Mouse (Mus musculus) right cerebral cortex, postnatal 36 days (tissue): Measurements from ENCODE around the gene Lemd2.

Experiments used
- DNase-seq, 2 experiments: peaks; one replicate each; pipeline ENCODE4 v3.0.0; 2022; ENCODE audit warnings: low spot score in 2 of 2, mixed read lengths in 1 of 2

Lemd2 gene

DNA sequence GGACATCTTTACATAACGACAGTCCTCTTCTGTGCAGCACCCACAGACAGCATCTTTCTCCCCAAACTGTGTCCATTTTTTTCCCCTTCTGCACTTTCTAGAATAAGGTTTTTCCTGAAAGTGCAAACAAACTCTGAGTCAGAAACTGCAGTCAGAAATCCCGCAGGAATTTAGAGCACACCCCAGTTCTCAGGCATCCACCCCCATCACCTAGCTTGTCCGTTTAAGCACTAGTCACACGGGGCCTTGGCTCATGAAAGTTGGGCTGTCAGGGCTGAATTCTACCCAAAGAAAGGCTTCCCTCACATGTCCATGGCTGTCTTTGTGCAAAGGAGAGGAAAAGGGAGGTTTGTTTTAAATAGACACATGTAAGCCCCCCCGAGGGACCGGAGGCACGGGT lies 23.0 kb upstream of the Lemd2 start:
- DNase-seq, result no peak

DNA sequence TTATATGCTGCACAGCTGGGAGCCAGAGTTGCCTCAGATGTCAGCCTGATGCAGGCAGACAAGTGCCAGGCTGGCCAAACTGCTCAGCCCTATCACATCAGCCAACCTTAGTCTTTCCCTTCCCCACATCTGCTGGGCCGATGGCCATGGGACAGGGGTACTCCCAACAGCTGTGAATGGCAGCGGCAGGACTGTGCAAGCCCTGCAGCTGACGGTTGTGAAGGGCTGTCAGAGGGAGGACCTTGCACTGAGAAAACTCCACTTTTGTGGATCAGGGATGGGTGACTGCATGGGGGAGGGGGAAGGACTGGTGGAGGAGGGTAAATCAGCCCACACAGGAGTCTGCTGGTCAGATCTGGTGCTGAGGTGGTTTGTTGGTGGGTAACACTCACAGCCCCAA lies 22.4 kb upstream of the Lemd2 start:
- DNase-seq, result no peak

- no peak for DNase-seq
These were observed 21.5 kb upstream of the Lemd2 start for GRCm38 (mm10) chr17:27225801-27226200.

DNA sequence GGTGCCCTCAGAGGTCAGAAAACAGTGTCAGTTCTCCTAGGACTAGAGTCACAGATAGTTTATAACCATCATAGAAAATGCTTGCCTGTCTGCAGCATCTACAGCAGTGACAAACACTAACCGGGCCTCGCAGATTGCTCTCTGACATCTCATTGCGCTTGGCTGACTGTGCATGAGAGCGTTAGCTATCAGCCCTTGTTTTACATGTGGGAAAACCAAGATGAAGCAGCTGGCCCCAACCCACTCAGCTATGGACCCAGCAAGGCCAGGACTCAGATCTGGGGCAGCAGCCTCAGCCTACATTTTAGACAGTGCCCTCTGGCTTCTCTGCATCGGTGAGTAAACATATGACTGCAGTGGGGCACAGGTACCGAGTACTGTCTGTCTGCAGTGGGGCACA lies 19.6 kb upstream of the Lemd2 start:
- no peak for DNase-seq

DNA sequence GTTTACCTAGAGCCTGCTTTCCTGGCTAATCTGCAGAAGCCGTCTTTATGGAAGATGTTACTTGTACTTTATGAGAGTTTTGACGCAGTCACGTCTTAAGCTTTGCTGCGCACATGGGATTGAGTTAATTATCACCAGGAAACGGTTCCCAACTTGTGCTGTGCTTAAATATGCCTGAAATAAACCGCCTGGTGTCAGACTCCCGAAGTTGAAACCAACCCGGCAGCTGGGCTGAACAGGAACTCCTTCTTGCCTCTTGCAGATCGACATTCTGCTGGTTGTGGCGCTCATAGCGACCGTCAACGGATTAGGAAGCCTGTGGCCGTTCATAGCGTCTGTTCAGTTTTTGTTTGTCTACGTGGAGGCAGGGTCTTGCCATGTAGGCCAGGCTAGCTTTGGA lies 17.3 kb upstream of the Lemd2 start:
- no peak for DNase-seq

DNA sequence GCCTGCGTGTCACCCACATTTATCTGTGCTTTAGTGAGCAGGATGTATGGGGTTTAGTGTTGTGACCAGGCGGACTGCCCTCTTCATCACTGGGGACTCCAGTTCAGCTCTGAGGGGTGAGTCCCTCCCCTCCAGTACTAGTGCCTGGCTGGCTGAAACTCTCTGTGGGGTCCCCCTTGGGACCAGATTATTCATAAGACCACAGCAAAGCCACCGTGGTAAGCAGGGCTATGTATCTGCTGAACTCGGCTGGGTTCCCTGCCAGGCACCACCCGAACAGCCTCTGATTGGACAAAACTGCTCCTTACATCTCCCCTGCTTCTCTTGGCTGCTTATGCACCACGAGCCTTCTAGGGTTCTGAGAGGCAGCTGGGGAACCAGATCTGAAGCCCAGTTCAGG lies 14.6 kb upstream of the Lemd2 start:
- DNase-seq, result no peak

GRCm38 (mm10) chr17:27218364-27218763 lies 14.1 kb upstream of the Lemd2 start:
- DNase-seq, result no peak

GRCm38 (mm10) chr17:27212768-27213525 lies 8.7 kb upstream of the Lemd2 start:
- no peak for DNase-seq

DNA sequence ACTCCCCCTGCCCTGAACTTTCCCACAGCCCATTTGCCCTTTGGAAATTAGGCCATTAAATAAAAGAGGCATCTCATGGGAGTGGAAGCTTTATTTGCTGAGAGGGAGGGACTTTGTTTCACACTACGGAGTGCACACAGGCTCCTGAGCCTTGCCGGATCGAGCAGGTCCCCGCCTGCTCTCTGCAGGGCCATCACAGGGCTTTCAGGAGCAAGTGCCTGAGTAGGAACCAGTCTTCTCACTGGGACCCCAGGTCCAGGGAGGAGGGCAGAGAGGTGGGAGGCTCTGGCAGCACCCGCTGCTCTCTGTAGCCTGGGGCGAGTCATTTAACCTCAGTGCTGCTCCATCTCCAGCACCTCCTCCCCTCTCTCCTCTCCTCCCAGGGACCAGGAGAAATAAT lies 7.7 kb upstream of the Lemd2 start:
- no peak for DNase-seq

- DNase-seq, result no peak
These were observed 2.9 kb upstream of the Lemd2 start for GRCm38 (mm10) chr17:27207113-27207707.

GRCm38 (mm10) chr17:27203358-27204074 lies 753 bp downstream of the Lemd2 start:
- no peak for DNase-seq

- no peak for DNase-seq
These were observed 1.3 kb downstream of the Lemd2 start for GRCm38 (mm10) chr17:27202919-27203357.

GRCm38 (mm10) chr17:27201981-27202380 lies 2.3 kb downstream of the Lemd2 start:
- DNase-seq, result no peak

- no peak for DNase-seq
These were observed 3.5 kb downstream of the Lemd2 start for GRCm38 (mm10) chr17:27200801-27201200.

- DNase-seq, result peak; percentile 36 to 68
These were observed 4.4 kb downstream of the Lemd2 start for GRCm38 (mm10) chr17:27199864-27200263.

DNA sequence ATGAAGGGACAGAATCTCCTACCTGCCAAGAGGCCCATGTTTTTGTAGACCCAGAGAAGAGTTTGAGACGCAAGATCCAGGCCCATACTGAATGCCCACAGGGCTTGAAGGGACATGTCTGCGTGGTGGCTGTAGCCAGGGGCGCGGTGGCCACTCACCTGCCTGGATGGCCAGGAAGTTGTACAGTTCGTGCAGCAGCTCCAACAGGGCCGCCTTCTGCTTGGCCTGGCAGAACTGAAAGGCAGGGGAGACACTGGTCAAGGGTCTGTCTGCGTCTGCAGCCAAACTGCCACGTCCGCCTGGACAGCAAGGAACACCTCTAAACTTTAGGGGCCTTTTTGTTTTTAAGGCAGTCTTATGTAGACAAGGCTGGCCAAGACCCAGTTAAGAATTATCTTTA lies 5.1 kb downstream of the Lemd2 start:
- no peak for DNase-seq

- no peak for DNase-seq
These were observed 8.1 kb downstream of the Lemd2 start for GRCm38 (mm10) chr17:27196206-27196605.

DNA sequence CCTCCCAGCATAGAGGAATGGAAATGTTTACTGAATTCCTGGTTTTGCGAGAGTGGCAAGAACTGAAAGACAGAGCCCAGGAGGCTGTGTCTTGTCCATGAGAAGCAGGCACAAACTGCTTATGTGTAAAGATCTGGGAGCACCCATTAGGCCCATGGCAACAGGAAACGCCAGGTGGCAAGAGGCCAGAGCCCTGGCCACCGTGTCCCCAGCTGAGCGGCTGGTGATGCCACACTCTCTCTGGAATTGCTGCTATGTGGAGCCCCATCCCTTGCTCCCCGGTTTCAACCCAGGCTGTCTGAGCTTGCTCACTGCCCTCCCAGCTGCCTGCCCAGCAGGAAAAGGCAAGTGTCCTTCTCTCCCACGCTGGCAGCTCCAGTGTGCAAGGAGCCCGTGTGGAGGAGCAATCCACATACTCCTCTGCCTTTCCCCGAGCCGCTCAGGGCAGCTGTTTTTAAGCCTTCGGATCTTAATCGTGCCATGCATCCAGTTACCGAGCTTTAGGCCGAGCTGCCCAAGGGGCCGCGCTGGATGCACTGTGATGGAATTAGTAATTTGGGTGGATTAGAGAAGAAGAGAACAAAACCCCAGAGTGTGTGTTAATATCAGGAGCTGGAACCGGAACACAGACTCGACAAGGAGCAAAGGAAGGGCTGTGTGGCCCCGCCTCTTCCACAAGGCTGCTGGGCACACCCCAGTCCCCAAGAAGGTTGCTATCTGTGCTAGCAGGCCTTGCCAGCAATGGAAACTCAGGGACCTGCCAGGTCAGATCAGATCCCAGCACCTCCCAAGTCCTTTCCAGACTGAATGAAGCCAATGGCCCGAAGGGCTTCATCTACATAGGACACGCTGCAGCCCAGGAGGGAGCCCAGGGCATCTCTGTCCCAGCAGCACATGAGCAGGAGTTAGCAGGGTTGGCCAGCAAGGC lies 9.7 kb downstream of the Lemd2 start:
- no peak for DNase-seq

GRCm38 (mm10) chr17:27191804-27192203 lies 12.5 kb downstream of the Lemd2 start:
- no peak for DNase-seq

- DNase-seq, result no peak
These were observed 13.1 kb downstream of the Lemd2 start for GRCm38 (mm10) chr17:27191189-27191588.

- DNase-seq, result peak; percentile 43 to 56
These were observed 14.5 kb downstream of the Lemd2 start for GRCm38 (mm10) chr17:27189640-27190216.
